Mouse (Mus musculus) stomach, embryonic 15.5 days (tissue): ENCODE data around the gene Tmem217. TPM values are rescaled to one million over a fixed set of nuclear protein-coding genes. Genes with fewer than 3 reads are reported as not detected.

Source experiments
- ATAC-seq: fragments of 200-750 bp; cut with Nextera tagmentation; 2 replicates; pipeline ENCODE4 v1.8.0; 2017; ENCODE audit warnings: low read depth, moderate number of reproducible peaks, moderate TSS enrichment; ENCODE audit not compliant: insufficient read depth, low FRiP score
- H3K27ac ChIP-seq: fragments of 300-500 bp; sonication (generic); 2 replicates; pipeline ENCODE4 v1.5.1; 2015; ENCODE audit warnings: mild to moderate bottlenecking, inconsistent platforms
- H3K27me3 ChIP-seq: fragments of 300-500 bp; sonication (generic); replicated peaks from 2 replicates; pipeline ENCODE4 v1.6.1; 2015; ENCODE audit warnings: inconsistent platforms
- H3K36me3 ChIP-seq: fragments of 300-500 bp; sonication (generic); 2 replicates; pipeline ENCODE4 v1.6.1; 2015; ENCODE audit warnings: inconsistent platforms
- H3K4me1 ChIP-seq: fragments of 300-500 bp; sonication (generic); 2 replicates; pipeline ENCODE4 v1.6.1; 2015; ENCODE audit warnings: inconsistent platforms
- H3K4me2 ChIP-seq: fragments of 300-500 bp; sonication (generic); 2 replicates; pipeline ENCODE4 v1.6.1; 2015; ENCODE audit warnings: mild to moderate bottlenecking, inconsistent platforms
- H3K4me3 ChIP-seq: fragments of 300-500 bp; sonication (generic); replicated peaks from 2 replicates; pipeline ENCODE4 v1.5.1; 2015; ENCODE audit warnings: inconsistent platforms
- H3K9ac ChIP-seq: fragments of 300-500 bp; sonication (generic); 2 replicates; pipeline ENCODE4 v1.6.1; 2015; ENCODE audit warnings: inconsistent platforms
- H3K9me3 ChIP-seq: fragments of 300-500 bp; sonication (generic); 2 replicates; pipeline ENCODE4 v1.6.1; 2016; ENCODE audit warnings: inconsistent platforms
- WGBS: fragments of 180-500 bp; shearing (Covaris S2); methylation state at CpG from one replicate; pipeline ENCODE4 v1.1.7; 2015; 5-methylcytosine and 5-hydroxymethylcytosine counted together
- polyA plus RNA-seq: library from polyadenylated mRNA; unstranded; fragments of >200 nt; fragmentation: Nextera tagmentation; extraction: Ambion mirVana; gene quantifications from 2 replicates; pipeline ENCODE4 v1.2.1, GENCODE M21; 2015

Gene Tmem217
- polyA plus RNA-seq, 1 experiment from 2014 or later: 1.3 TPM

- Histone ChIP-seq H3K36me3 (peaks cover 14% of the 10 kb centered on the region), H3K27me3 (no peaks in the 10 kb centered on the region), H3K4me2 (peak overlapping the region; percentile 93), H3K27ac (peak overlapping the region; percentile 91), H3K4me3 (peak overlapping the region; percentile 92), H3K4me1 (peaks cover 7% of the 10 kb centered on the region; the same call in 1 of the 2 replicates), H3K9ac (peak overlapping the region; percentile 94), H3K9me3 (no peaks in the 10 kb centered on the region)
- no peak for ATAC-seq
- under 1% methylated on average over 48 of the region's 48 CpGs for WGBS
These were observed 60.5 kb downstream of the Tmem217 start for GRCm38 (mm10) chr17:29491591-29492268.

- Histone ChIP-seq H3K36me3 (peaks cover 14% of the 10 kb centered on the region), H3K4me3 (peak within 1 kb of the TSS; percentile 92), H3K9ac (peak within 1 kb of the TSS; percentile 94), H3K4me2 (peak within 1 kb of the TSS; percentile 93), H3K9me3 (no peaks in the 10 kb centered on the region), H3K27me3 (no peaks in the 10 kb centered on the region), H3K4me1 (peaks cover 7% of the 10 kb centered on the region; the same call in 1 of the 2 replicates), H3K27ac (peak within 1 kb of the TSS; percentile 91)
- ATAC-seq: no peak; the same call in 1 of the 2 replicates
- under 1% methylated on average over 90 of the region's 99 CpGs for WGBS
These were observed 61.2 kb downstream of the Tmem217 start, which contains the start of gene Pim1 for GRCm38 (mm10) chr17:29490713-29491581. TSS of gene Pim1 (plus strand) at chr17:29490753.

GRCm38 (mm10) chr17:29489971-29490712 lies 62.0 kb downstream of the Tmem217 start:
- Histone ChIP-seq H3K27me3 (no peaks in the 10 kb centered on the region), H3K9me3 (no peaks in the 10 kb centered on the region), H3K4me2 (peak overlapping the region; percentile 93), H3K4me3 (peak overlapping the region; percentile 92), H3K27ac (peak overlapping the region; percentile 68), H3K9ac (peak overlapping the region; percentile 24), H3K36me3 (peaks cover 14% of the 10 kb centered on the region), H3K4me1 (peaks cover 7% of the 10 kb centered on the region; the same call in 1 of the 2 replicates)
- peak; percentile 91 for ATAC-seq
- WGBS: under 1% methylated on average over 51 of the region's 68 CpGs

- Histone ChIP-seq H3K27me3 (no peaks in the 10 kb centered on the region), H3K36me3 (peaks cover 9% of the 10 kb centered on the region; the same call in 1 of the 2 replicates), H3K9ac (peak overlapping the region; percentile 24), H3K9me3 (no peaks in the 10 kb centered on the region), H3K27ac (peak overlapping the region; percentile 68), H3K4me1 (peaks cover 3% of the 10 kb centered on the region; the same call in 1 of the 2 replicates), H3K4me3 (peak overlapping the region; percentile 92), H3K4me2 (peak overlapping the region; percentile 85)
- ATAC-seq: no peak
- 6% methylated on average over 30 of the region's 30 CpGs for WGBS
These were observed 62.9 kb downstream of the Tmem217 start for GRCm38 (mm10) chr17:29488978-29489970.

- no peak overlapping the region for H3K4me3 ChIP-seq
- peaks cover under 1% of the 10 kb centered on the region; the same call in 1 of the 2 replicates for H3K36me3 ChIP-seq
- no peaks in the 10 kb centered on the region for H3K27me3 ChIP-seq
- H3K4me2 ChIP-seq: no peak overlapping the region; the same call in 1 of the 2 replicates
- no peak overlapping the region for H3K9ac ChIP-seq
- 77% methylated on average over 8 of the region's 8 CpGs for WGBS
- H3K27ac ChIP-seq: no peak overlapping the region
- H3K9me3 ChIP-seq: no peaks in the 10 kb centered on the region
- peaks cover 3% of the 10 kb centered on the region; the same call in 1 of the 2 replicates for H3K4me1 ChIP-seq
- ATAC-seq: no peak
These were observed 63.8 kb downstream of the Tmem217 start for GRCm38 (mm10) chr17:29488257-29488977.

GRCm38 (mm10) chr17:29485336-29486233 lies 66.6 kb downstream of the Tmem217 start:
- WGBS: 62% methylated on average over 3 of the region's 3 CpGs
- H3K9ac ChIP-seq: no peak overlapping the region

GRCm38 (mm10) chr17:29484431-29484830 lies 67.8 kb downstream of the Tmem217 start:
- Histone ChIP-seq H3K9me3 (no peaks in the 10 kb centered on the region), H3K4me3 (no peak overlapping the region), H3K9ac (no peak overlapping the region), H3K4me2 (no peak overlapping the region), H3K4me1 (no peaks in the 10 kb centered on the region; the same call in 1 of the 2 replicates), H3K27me3 (no peaks in the 10 kb centered on the region), H3K27ac (no peak overlapping the region), H3K36me3 (no peaks in the 10 kb centered on the region)
- WGBS: 94% methylated on average over 2 of the region's 2 CpGs
- ATAC-seq: no peak

More at GRCm38 (mm10) chr17:29485336-29486233, 66.6 kb downstream of the Tmem217 start:
- Histone ChIP-seq H3K4me1 (no peaks in the 10 kb centered on the region; the same call in 1 of the 2 replicates), H3K4me2 (no peak overlapping the region), H3K27me3 (no peaks in the 10 kb centered on the region), H3K9me3 (no peaks in the 10 kb centered on the region), H3K27ac (no peak overlapping the region), H3K4me3 (no peak overlapping the region), H3K36me3 (no peaks in the 10 kb centered on the region)
- no peak for ATAC-seq

DNA sequence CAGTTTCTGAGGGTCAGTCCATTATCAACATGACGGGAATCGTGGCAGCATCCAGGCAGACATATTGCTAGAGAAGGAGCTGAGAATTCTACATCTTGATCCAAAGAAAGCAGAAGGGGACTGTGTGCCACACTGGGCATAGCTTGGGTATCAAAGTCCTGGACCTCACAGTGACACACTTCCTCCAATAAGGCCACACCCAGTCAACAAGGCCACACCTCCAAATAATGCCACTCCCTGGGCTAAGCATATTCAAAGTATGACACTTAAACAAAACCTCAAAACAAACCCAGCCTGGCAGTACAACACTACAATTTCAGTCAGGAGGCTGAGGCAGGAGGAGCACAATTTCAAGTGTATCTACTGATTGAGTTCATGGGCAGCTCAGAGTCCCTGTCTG lies 68.9 kb downstream of the Tmem217 start:
- WGBS: 89% methylated on average over 2 of the region's 2 CpGs
- Histone ChIP-seq H3K9me3 (no peaks in the 10 kb centered on the region), H3K27me3 (no peaks in the 10 kb centered on the region), H3K4me2 (no peak overlapping the region), H3K27ac (no peak overlapping the region), H3K4me1 (no peaks in the 10 kb centered on the region), H3K36me3 (no peaks in the 10 kb centered on the region), H3K4me3 (no peak overlapping the region), H3K9ac (no peak overlapping the region)
- ATAC-seq: no peak

DNA sequence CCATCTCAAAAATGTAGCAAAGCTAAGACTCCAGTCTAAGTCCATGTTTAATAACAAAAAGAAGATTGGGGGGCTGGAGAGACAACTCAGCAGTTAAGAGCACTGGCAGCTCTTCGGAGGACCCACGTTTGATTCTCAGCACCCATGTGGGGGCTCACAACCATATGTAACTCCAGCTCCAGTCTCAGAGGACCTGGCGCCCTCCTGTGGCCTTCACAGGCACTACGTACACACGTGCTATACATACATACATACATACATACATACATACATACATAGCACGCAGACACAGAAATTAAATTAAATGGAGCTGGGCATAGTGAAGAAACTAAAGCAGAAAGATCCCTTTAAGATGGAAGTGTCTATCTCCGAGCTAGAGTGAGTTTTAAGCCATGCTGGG lies 69.6 kb downstream of the Tmem217 start:
- Histone ChIP-seq H3K4me3 (no peak overlapping the region), H3K27me3 (no peaks in the 10 kb centered on the region), H3K36me3 (no peaks in the 10 kb centered on the region), H3K4me2 (no peak overlapping the region), H3K27ac (no peak overlapping the region), H3K9ac (no peak overlapping the region), H3K4me1 (no peaks in the 10 kb centered on the region), H3K9me3 (no peaks in the 10 kb centered on the region)
- no peak for ATAC-seq
- WGBS: 89% methylated on average over 7 of the region's 7 CpGs
